Mouse (Mus musculus) left cerebral cortex, postnatal 4 days (tissue): Measurements from ENCODE around the gene Tmem164. TPM values are rescaled to one million over a fixed set of nuclear protein-coding genes. Genes with fewer than 3 reads are reported as not detected.

Experiments
- DNase-seq: peaks from one replicate; pipeline ENCODE4 v3.0.0-alpha.2; 2022
- intact Hi-C: fragments of 180-260 bp; cut with DNase I; formaldehyde crosslinking; loops from one replicate; pipeline ENCODE4 v1.15.1; 2025
- total RNA-seq, 2 experiments: library from RNA; stranded (reverse); gene quantifications; 2 replicates each; pipeline ENCODE4 v1.2.3; 2021

The Tmem164 gene
- total RNA-seq, 2 experiments from 2014 or later, result 40.4 to 45.7 TPM

DNA sequence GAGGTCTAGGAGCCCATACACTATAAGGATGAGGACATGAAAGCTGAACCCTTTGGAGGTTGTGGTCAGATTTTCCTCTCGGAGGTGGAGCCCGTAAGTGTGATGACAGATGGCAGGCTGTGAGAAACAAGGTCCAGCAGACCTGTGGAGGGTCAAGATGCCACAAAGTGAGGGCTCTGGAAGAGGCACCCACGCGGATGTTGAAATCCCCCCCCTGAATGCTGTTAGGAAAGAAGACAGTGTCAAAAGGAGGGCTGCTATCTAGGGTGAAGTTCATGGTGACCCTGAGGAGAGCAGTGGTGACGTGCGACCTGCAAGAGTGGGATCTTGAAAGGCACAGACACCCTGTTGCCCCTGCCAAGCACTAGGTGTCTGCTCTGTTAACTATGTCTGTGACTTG lies 140.0 kb downstream of the Tmem164 start:
- intact Hi-C loops, result loop anchor here (5.0 to 10.0 kb wide), 2 partner anchors 236 to 844 kb away; no protein-coding TSS in a partner anchor
- no peak for DNase-seq

GRCm38 (mm10) chrX:142821846-142822245 lies 140.6 kb downstream of the Tmem164 start:
- intact Hi-C loops, result loop anchor here (5.0 to 10.0 kb wide), 2 partner anchors 235 to 843 kb away; no protein-coding TSS in a partner anchor
- no peak for DNase-seq

DNA sequence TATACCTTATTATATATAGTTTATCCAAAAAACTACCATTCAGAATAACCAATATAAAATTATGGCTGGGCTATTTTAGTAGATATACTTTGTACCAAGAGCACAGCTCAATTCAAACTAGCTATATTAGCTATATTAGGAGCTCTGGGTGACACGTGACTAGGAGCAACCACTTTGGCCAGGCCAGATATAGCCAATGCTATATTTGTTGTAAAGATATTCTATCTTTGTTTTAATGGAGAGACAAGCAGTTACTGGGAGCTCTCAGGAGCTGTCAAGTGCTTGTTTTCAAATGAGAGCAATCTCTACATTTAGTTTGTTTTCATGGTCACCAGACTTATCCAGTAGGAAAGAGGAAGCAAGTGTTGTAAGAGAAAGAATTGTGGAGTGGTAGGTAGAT lies 144.1 kb downstream of the Tmem164 start:
- intact Hi-C loops, result loop anchor here (10.0 kb wide), 1 partner anchor 839 kb away; no protein-coding TSS in a partner anchor
- no peak for DNase-seq

DNA sequence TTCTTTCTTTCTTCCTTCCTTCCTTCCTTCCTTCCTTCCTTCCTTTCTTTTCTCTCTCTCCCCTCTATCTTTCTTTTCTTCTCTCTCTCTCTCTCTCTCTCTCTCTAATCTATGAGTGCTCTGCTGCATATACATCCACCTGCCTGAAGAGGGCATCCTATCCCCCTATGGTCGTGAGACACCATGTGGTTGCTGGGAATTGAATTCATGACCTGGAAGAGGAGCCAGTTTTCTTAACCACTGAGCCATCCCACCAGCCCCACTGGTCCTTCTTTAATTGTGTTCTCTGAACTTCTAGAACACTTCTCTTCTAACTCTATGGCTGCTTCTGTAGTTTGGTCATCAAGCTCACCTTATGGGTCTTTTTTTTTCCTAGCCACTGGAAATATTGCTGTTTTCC lies 146.4 kb downstream of the Tmem164 start:
- intact Hi-C loops, result loop anchor here (10.0 kb wide), 1 partner anchor 837 kb away; no protein-coding TSS in a partner anchor
- no peak for DNase-seq

GRCm38 (mm10) chrX:142828184-142828908 lies 147.1 kb downstream of the Tmem164 start:
- DNase-seq, result no peak
- intact Hi-C loops, result loop anchor here (10.0 kb wide), 1 partner anchor 836 kb away; no protein-coding TSS in a partner anchor

- intact Hi-C loops, result loop anchor here (10.0 kb wide), 1 partner anchor 836 kb away; no protein-coding TSS in a partner anchor
- DNase-seq, result no peak
Measured at GRCm38 (mm10) chrX:142829267-142829666, 148.1 kb downstream of the Tmem164 start.

- intact Hi-C loops, result loop anchor here (10.0 kb wide), 1 partner anchor 835 kb away; no protein-coding TSS in a partner anchor
- DNase-seq, result no peak
Measured at GRCm38 (mm10) chrX:142829866-142830470, 148.8 kb downstream of the Tmem164 start.

GRCm38 (mm10) chrX:142830572-142830971 lies 149.4 kb downstream of the Tmem164 start:
- intact Hi-C loops, result no loop called here
- no peak for DNase-seq

DNA sequence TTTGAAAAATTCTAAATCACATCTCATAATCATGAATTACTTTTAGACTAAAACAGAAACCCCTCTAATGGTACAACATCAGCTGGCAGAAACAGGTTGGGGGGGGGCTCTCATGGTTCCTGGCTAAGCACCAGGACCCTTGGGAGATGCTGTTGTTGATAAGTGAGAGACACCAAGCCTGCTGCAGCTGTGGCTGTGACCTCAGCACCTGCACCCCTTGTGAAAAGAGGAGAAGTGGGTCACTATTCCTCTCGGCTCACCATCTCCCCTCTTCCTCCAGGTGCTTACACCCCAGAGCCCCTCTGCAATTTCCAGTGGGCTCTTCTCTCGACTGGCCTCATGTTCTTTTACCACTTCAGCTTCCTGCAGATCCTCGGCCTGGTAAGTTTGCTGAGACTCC lies 151.0 kb downstream of the Tmem164 start:
- DNase-seq, result no peak
- intact Hi-C loops, result no loop called here

DNA sequence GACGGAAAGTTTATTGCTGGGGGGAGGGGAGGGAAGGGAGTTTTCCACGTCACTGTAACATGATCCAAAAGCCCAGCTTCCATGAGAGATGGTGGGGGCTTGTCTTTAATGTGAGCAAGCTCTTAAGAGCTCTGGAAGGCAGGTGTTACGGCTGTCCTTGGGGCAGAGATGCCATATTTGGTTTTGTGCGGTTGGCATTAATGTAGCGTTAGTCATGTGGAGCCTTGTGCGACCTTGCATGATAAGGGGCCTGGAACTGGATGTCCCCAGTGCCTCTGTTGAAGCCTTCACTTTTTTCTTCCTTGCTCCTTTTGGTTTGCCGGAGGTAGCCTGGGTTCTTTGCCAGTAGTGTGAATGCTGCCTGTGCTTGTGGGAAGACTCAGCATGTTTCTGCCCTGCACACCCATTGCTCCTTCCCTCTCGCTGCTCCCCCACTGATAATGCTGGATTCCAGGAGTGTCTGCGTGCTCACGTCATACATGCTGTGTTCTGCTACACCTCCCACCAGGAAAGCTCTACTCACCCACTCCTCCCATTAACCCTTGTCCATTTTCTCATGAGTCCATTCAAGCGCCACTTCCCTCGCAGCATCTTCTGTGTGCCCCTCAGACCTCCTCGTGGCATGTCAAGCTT lies 152.1 kb downstream of the Tmem164 start:
- intact Hi-C loops, result no loop called here
- no peak for DNase-seq

GRCm38 (mm10) chrX:142834807-142835206 lies 153.6 kb downstream of the Tmem164 start:
- no peak for DNase-seq
- intact Hi-C loops, result no loop called here

DNA sequence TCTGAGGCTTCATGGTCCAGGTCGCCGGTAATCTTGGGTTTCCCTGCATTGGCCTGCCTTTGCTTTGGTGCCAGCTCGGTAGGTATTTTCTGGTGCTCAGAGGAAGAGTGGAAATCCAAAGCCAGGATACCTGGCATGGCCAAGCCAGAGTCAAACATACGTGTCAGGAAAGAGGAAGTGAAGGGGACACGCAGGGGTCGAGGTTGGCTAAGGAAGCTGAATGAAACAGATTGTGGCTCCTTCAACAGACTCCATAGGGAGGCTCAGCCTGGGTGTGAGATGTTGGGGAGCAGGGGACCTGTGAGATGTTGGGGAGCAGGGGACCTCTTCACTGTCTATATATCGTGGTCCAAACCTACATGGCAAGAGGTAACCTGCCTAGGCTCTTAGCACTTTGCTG lies 155.2 kb downstream of the Tmem164 start:
- no peak for DNase-seq
- intact Hi-C loops, result no loop called here

GRCm38 (mm10) chrX:142837316-142837715 lies 156.1 kb downstream of the Tmem164 start:
- DNase-seq, result peak; percentile 12
- intact Hi-C loops, result no loop called here

- intact Hi-C loops, result no loop called here
- DNase-seq, result no peak
Measured at GRCm38 (mm10) chrX:142838841-142839240, 157.6 kb downstream of the Tmem164 start.

DNA sequence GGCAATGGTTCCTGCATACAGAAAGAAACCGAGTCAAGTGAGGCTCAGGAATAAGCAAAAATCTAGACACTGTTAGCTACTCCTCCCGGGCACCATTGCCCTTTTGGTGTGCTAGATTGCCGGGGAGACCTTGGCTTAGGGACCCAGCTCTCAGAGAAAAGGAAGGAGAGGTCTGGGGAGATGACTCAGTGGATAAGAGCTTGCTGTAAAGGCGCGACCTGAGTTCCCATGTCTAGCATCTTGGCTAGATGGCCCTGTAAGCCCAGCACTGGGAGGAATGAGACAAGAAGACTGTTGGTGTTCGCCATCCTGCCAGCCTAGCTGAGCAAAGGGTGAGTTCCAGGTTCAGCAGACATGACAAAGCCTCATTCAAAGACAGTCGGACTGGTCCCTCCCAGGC lies 158.2 kb downstream of the Tmem164 start:
- intact Hi-C loops, result no loop called here
- no peak for DNase-seq

DNA sequence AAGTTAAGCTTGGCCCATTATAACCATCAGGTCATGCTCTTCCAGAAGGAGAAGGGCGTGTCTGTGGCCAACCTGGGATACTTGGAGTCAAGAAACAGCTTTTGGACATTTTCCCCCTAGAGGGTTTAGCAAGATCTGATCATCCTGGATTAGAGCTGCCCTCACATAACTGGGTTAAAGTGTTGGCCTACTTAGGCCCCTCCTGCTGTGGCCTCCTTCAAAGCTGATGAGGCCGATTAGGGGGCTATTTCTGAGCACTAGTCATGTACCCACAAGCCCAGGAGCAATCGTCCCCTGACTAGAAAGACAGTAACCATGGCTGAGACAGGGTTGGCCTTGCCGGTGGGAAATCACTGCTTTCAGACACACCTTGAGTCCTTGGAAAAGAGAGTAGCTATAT lies 160.7 kb downstream of the Tmem164 start:
- intact Hi-C loops, result no loop called here
- no peak for DNase-seq

GRCm38 (mm10) chrX:142846266-142846665 lies 165.1 kb downstream of the Tmem164 start:
- intact Hi-C loops, result no loop called here
- DNase-seq, result no peak

GRCm38 (mm10) chrX:142848032-142848431 lies 166.8 kb downstream of the Tmem164 start:
- intact Hi-C loops, result no loop called here
- no peak for DNase-seq

DNA sequence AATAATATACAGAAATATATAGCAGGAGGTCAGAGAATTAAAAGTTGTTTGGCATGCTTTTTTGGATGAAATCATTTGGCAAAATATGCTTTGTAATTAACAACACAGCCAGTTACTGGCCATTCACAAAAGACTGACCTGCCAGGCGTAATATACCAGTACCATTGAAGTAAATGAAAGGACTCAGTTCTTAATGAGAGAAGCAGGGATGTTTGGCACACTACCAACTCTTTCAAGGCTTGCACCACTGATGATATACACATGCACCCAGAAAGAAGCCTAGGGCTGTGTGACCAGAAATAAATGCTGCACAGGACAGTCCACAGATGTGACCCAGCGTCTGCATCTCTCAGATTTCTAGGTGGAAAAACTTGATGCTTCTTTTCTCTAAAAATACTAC lies 188.6 kb downstream of the Tmem164 start:
- DNase-seq, result peak; percentile 6
- intact Hi-C loops, result no loop called here

GRCm38 (mm10) chrX:142882255-142882654 lies 201.0 kb downstream of the Tmem164 start:
- intact Hi-C loops, result no loop called here
- DNase-seq, result no peak

DNA sequence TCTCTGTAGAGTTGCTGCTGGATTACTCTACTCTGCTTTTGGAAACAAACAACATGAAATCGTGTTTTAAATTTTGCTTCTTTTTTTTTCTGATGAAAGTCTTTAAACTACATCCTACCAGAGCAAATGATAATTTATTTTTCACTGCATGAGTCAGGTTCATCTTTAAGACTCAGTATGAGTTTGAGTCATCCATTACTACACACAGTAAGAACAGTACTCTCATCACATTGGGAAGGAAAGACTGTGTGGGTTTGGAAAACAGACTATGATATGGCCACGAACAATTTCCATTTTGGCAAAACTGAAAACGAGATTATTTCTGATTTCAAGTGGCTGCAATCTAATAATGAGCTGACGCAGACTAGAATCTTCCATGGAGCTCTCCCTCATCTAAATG lies 202.4 kb downstream of the Tmem164 start:
- intact Hi-C loops, result no loop called here
- no peak for DNase-seq

- intact Hi-C loops, result no loop called here
- DNase-seq, result no peak
Measured at GRCm38 (mm10) chrX:142885962-142886361, 204.8 kb downstream of the Tmem164 start.
